Mouse (Mus musculus) lung, postnatal 25 days (tissue): ENCODE data around the gene St6galnac3.

ENCODE experiments used
- DNase-seq: peaks from one replicate; pipeline ENCODE4 v3.0.0; 2022; ENCODE audit warnings: low spot score

The St6galnac3 gene

GRCm38 (mm10) chr3:153652850-153653249, 72.1 kb downstream of the St6galnac3 start:
- DNase-seq, result no peak

- no peak for DNase-seq
Observed at GRCm38 (mm10) chr3:153648713-153649112, 76.3 kb downstream of the St6galnac3 start.

GRCm38 (mm10) chr3:153645803-153646202, 79.2 kb downstream of the St6galnac3 start:
- DNase-seq, result no peak

- no peak for DNase-seq
Observed at GRCm38 (mm10) chr3:153643822-153644519, 81.0 kb downstream of the St6galnac3 start.

GRCm38 (mm10) chr3:153642826-153643225, 82.1 kb downstream of the St6galnac3 start:
- DNase-seq, result no peak

GRCm38 (mm10) chr3:153641805-153642204, 83.2 kb downstream of the St6galnac3 start:
- DNase-seq, result no peak

- DNase-seq, result no peak
Observed at GRCm38 (mm10) chr3:153637336-153637735, 87.6 kb downstream of the St6galnac3 start.

GRCm38 (mm10) chr3:153636804-153637153, 88.2 kb downstream of the St6galnac3 start:
- no peak for DNase-seq

- no peak for DNase-seq
Observed at GRCm38 (mm10) chr3:153636094-153636803, 88.7 kb downstream of the St6galnac3 start.

- peak; percentile 74 for DNase-seq
Observed at GRCm38 (mm10) chr3:153631988-153632672, 92.8 kb downstream of the St6galnac3 start.

GRCm38 (mm10) chr3:153626237-153626636, 98.7 kb downstream of the St6galnac3 start:
- no peak for DNase-seq

GRCm38 (mm10) chr3:153618976-153619375, 106.0 kb downstream of the St6galnac3 start:
- DNase-seq, result no peak

GRCm38 (mm10) chr3:153616849-153617248, 108.1 kb downstream of the St6galnac3 start:
- DNase-seq, result no peak

- no peak for DNase-seq
Observed at GRCm38 (mm10) chr3:153610239-153610638, 114.7 kb downstream of the St6galnac3 start.

GRCm38 (mm10) chr3:153606331-153606730, 118.6 kb downstream of the St6galnac3 start:
- DNase-seq, result no peak

- no peak for DNase-seq
Observed at GRCm38 (mm10) chr3:153605767-153606098, 119.2 kb downstream of the St6galnac3 start.

GRCm38 (mm10) chr3:153605089-153605766, 119.7 kb downstream of the St6galnac3 start:
- no peak for DNase-seq

- DNase-seq, result no peak
Observed at GRCm38 (mm10) chr3:153599179-153599578, 125.8 kb downstream of the St6galnac3 start.

GRCm38 (mm10) chr3:153598631-153599030, 126.3 kb downstream of the St6galnac3 start:
- DNase-seq, result no peak

GRCm38 (mm10) chr3:153594531-153594930, 130.4 kb downstream of the St6galnac3 start:
- DNase-seq, result no peak

GRCm38 (mm10) chr3:153593978-153594377, 131.0 kb downstream of the St6galnac3 start:
- no peak for DNase-seq

- DNase-seq, result no peak
Observed at GRCm38 (mm10) chr3:153593103-153593502, 131.9 kb downstream of the St6galnac3 start.

- no peak for DNase-seq
Observed at GRCm38 (mm10) chr3:153587594-153587993, 137.4 kb downstream of the St6galnac3 start.
